Mouse (Mus musculus): ENCODE measurements at regions not wholly inside any gene's neighbourhood (a gene's known extent, or its start where the extent isn't known, plus 50 kb on each side); places are given as distances from the start of the nearest gene placed in this dataset.

DNA sequence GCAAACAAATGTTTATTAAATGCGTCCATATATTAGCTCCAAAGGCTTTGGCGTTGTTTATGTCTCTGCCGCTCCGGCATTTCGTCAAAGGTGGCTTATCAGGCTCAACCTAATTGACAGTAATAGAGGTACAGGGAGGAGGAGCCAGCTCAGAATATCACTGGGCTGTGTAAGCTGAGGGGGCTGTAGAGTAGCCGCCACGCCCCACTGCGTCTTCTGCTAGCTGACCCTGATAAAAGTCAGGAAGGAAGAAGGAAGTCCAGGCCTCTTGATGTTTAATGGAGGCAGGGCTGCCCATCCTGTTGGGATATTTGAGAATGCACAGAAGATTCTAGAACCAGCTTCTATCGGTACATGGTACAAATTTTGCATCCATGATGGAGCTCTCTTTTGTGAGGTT, 175.2 kb upstream of the Zfp507 start:
- DNase-seq (ENCODE audit: low read depth): no peak

DNA sequence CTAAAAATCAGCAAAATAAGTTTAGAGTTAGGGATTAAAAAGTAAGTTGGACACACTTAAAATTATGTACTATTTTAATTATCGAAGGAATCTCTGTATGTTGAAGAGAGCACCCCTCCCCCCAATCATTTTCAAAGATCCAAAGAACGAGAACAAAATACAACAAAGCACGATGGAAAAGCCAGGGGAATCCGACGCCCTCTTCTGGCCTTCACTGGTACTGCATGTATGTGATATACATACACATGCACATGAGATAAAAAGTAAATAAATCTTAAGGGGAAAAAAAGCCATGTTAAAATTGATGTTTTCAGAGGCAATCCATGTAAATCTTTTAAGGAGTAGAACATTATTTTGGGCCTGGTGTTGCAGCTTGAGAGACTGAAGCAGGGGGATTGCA, 155.9 kb upstream of the Zfp507 start:
- no peak for DNase-seq (ENCODE audit: low read depth)

DNA sequence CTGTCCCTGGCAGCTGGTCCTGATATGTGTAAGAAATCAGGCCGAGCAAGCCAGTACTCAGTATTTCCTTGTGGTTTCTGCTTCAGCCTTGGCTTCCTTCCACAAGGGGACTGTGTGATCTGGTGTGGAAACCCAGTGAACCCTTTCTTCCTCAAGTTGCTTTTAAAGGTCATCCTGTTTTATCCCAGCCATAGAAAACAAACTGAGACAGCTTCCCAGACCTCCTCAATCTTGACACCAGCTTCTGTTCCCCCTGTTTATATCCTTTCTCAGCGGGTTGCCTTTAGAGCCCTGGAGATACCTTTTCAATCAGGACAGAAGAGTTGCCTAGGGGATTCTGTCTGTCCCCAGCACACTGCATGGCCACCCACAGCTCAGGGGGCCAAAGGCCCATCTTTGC, 155.2 kb upstream of the Zfp507 start:
- DNase-seq (ENCODE audit: low read depth): no peak

DNA sequence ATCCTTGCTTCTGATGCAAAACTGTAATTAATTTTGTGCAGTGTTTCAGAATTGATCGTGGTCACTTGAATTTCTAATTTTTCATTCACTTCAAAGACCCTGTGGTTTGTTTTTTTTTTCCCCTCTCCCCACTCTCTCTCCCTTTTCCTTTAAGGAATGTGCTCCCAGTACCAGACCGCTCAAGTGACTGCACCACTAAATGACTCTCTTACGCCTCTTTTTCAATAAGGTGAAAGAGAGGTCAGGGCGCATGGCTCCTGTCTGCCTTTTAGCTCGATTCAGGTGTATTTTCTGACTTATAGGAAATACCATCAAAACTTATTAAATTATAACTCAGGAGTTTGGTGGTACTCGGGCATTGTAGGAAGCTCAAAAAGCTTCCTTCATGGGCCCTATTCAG, 146.0 kb upstream of the Zfp507 start:
- no peak for DNase-seq (ENCODE audit: low read depth)

DNA sequence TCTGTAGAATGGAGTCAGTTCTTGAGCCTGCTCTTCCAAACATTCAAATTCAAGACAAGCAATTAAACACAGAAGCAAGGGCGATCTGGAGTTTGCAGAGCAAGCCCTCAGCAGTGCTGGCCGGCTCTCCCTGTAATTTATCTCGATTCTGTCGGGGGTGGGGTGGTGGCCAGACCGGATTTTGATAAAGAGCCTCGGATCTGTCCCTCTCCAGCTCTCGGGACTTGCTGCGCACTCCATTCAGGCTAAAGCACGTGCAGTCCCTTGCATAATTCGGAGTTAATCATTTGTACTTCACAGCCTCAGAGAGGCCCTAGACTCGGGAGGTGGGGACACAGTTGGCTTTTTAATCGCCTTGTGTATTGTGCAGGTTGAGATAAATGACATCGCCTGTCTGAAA, 145.6 kb upstream of the Zfp507 start:
- no peak for DNase-seq (ENCODE audit: low read depth)

DNA sequence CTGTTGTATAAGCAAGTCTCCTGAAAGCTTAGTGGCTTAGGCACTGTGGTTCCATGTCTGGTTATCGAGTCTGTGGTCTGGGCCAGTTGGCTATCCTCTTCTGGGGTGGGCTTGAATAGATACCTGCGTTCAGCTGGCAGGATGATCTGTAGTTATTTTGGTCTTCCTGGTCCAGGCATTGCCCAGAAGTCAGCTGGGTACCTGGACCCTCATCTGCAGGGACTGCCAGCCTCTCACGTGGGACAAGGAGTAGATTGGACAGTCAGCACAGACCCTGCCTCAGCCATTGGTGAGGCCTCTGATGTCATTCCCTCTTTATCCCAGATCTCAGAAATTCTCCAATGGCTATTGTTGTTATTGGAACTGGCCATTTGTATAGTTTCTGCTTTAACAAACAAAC, 138.3 kb upstream of the Zfp507 start:
- no peak for DNase-seq (ENCODE audit: low read depth)

DNA sequence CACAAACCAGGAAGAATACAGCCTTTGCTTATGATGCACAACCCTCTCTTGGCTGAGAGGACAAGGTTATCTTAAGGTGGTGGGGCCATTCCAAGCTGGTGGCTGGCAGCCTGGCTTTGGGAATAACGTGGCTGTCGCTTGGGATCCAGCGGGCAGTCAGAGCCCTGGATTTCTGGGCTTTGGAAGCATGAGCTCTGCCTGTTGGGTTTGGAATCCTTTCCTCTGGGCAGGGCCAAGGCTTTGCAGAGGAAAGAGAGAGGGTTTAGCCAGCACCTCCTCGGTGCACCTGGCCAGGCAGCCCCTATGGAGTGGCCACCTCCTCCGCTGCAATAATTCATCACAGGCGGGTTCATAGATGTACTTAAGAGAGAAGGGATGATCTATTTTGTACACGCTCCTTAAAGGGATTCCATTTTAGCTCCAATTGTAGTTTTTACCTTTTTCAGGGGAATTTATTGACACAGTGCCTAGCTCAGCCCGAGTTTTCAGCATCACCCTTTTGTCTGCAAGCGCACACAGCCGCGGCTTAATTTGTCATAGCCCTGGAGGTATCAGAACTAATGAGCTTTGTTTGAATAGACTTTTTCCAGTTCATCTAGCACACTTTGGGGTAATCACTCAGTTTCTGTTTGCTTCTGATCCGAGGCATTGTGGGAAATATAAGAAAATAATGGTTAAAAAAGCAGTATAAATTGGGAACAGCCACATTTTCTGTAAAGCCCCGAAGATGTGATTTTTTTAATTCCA, 135.5 kb upstream of the Zfp507 start:
- no peak for DNase-seq (ENCODE audit: low read depth)

DNA sequence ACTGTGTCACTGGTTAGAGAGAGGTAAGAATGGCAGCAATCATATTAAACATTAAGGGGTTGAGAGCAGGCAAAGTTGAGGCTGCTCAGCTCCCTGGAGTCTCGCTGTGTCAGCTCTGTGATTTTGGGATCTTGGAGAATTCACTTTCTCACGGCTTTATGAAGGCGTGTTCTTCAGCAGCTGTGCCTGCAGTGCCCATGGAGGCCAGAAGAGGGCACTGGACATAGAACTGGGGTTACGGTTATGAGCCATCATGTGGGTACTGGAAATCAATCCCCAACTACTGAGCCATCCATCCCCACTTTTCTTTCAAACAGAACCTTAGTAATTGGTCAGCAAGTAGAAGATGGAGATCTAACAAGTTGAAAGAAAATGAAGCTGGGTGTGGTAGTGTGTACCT, 123.9 kb upstream of the Zfp507 start:
- DNase-seq (ENCODE audit: low read depth): no peak

DNA sequence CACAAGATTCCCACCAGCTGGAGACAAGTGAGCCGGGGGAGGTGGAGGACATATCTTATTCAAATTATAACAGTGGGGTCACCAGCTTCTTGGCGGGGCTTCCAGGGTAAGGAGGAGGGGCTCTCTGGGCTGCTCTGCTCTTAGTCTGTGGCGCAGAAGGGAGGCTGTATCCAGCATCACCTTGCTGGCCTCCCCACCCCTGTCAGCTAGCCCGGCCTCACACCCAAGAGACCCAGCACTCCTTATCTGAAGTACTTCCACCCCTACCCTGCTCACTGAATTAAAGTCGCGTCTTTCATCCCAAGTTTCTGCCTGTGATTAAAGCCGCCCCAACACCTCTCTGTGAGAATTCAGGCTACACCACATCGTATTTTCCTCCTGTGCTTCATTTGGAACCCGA, 119.8 kb upstream of the Zfp507 start:
- no peak for DNase-seq (ENCODE audit: low read depth)

DNA sequence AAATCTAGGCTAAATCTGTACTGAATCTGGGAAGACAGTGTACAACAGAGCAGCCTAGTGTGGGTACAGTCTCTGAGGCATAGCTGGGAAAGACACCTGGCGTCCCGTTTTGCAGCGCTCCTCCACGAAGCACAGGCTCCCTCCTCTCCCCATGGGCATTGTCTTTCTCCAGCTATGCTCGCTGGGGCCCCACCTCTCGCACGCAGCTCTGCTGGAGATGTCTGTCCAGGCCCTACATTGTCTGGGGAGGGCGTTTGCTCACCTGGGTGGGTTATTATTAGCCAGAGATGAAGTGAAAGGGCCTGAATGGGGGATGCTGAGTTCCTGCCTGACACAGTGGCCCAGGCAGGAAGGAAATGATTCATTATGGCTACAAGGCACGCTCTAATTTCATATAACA, 118.1 kb upstream of the Zfp507 start:
- DNase-seq (ENCODE audit: low read depth): no peak

DNA sequence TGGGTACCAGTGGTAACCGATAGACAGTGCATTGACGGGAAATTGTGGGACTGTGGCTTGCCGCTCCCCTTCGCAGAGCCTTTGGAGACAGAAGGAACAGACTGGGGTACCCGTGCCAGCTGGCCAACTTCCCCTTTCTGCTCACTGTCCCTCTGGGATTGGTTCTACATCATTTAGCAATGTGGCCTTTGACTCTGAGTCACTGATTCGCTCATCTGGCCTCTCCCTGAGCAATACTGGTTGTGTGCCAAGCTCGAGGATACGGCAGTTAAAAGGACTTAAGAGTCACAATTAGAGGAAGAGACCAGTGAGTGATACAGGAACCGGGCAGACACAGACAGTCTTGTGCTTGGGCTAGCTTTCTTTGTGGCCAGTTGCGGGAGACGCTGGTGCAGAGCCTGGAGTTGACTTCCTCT, 117.4 kb upstream of the Zfp507 start:
- peak; percentile 8 for DNase-seq (ENCODE audit: low read depth)

DNA sequence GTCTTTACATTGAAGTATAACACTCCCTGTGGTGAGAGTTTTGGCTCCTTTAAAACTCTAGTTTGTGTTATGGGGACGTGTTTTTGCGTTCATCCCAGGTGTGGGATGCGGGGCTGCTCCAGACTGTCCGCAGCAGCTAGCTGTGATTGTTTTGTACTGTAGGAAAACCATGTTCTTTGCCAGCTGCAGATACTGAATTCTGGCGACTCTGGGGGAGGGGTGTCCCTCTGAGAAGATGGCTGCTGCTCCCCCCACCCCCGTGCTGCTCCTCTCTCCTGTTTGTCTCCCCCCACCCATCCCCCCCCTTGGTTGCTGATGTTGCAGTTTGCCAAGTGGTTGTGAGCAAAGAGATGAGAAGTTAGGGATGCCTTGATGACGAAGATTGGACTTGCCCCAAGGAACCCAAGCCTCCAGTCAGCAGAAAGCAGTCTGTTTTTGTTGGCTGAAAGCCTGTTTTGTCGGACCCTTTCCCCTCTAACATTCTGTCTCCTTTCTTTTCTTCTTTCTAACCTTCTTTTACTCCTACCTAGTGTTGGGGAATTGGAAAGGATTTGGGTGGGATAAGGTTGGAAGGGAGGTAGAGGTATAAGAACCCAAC, 107.4 kb upstream of the Zfp507 start:
- no peak for DNase-seq (ENCODE audit: low read depth)

DNA sequence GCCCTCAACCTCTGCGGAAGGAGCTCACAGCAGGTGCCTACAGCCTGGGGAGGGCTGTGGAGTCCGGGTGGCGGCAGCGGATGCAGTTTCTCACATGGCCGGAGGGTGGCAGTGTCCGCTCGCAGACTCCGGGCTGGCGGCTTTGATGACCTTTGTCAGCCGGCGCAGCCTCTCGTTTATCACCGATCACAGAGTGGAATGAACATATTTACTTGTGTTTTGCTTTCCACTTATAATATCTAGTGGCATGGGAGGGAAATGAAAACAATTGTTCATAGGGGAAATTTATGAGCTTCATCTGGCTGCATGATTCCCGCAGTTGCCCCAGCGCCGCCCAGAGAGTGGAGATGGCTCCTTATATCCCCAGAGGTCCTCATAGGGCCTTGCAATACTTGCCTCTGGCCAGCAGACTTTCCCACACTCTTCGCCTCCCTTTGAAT, 99.2 kb upstream of the Zfp507 start:
- no peak for DNase-seq (ENCODE audit: low read depth)

DNA sequence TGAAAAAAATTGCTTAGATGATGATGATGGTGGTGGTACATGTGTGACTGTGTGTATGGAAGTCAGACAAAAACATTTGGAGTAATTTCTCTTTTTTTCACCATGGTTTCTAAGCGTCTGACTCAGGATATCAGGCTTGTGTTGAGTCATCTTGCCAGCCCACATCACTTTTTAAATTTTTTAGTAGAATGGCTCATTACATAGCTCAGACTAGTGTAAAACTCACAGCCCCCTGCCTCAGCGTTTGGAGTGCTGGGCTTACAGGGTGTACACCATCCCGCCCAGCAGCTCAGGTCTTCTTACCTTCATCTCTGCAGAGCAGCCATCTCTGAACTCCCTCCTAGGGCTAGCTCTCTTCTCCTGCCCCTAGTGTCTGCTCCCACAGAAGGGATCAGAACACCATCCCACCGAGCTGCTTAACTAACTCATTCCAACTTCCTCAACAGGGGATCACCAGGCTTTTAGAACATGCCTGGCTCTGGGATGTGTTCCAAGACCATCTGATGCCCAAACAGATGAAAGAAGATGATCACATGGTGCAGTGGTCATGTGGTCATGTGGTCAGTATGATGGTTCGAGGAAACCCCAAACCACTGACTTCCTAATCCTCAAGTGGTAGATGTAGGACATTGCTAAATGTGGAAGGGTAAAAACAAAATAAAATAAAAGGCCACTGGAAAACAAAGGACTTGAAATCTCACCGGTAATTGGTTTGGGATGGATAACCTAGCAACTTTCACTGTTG, 96.1 kb upstream of the Zfp507 start:
- DNase-seq (ENCODE audit: low read depth): no peak

DNA sequence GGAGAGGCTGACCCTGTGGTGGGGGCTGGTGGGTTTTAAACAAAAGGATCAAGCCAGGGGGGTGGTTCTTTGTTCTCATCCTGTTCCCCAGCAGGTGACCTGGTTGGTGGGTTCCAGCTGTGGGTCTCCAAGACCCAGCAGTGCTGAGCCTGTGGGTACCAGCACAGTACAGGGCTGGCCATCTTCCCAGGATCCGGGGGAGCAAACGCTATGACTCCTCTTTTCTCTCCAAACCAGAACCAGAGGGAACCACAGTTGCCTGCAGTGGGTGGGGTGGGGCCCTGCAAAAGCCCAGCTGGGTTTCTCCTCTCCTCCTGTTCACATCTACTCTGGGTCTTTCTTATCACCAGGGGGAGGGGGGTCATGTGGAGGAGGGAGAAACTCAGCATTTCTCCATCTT, 90.5 kb upstream of the Zfp507 start:
- DNase-seq (ENCODE audit: low read depth): no peak

DNA sequence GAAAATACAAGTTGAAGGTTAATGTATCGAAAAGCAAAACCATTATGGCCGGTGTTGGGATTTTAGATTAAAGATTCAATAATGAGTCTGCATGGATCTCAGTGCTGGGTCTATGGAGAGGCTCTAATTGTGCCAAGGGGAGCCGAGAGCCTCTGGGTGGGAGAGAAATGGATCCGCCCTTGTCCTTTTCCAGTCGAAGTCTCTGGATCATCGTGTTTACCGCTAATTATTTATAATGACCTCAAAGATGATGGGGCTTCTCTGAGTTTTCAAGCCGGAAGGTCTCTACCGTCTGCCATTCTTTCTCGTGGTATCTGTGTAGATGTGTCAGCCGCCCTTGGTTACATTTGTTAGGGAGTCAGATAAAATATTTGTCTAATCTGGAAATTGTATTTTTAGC, 83.2 kb upstream of the Zfp507 start:
- DNase-seq (ENCODE audit: low read depth): no peak

DNA sequence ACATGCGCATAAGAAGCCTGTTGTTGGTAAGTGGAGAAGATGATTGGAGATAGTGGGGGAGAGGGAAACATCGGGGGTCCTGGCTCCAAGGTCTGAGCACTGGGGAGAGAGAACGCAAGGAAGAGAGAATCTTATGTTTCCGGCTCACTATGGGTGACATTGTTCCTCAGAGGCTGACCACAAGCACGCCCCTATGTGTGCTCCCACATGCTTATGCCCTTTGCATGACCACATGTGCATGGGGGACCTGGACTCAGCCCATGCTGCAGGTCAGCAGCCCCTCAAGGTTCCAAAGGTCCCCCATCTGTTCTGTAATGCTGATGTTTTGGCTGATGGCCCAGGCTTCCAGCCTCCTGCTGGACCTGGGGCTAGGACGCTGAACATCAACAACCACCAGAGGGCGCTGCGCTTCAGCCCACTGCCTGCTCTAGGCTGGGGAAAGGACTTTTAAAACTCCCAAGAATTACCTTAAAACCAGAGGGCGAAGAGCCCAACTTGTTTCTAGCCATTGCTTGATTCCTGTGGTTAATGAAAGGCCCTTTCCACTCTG, 77.0 kb upstream of the Zfp507 start:
- peak; percentile 6 for DNase-seq (ENCODE audit: low read depth)

DNA sequence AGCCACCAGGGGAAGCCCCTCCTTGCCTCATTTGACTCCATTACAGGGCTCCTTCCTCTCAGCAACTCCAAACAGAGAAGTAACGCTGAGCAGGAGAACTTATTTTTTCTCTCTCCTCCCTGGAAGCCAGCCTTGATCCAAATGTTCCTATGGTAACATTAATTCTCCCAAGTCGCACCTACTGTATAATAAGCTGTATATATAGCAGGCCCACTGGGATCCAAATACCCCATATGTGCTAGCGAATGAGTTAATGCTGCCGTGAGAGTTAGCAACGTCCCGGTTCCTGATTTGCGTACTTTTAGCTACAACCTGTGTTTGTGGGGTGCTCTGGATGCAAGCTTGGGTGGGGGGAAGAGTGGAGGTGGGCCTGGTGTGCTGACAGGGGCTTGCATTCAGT, 75.4 kb upstream of the Zfp507 start:
- DNase-seq (ENCODE audit: low read depth): no peak

DNA sequence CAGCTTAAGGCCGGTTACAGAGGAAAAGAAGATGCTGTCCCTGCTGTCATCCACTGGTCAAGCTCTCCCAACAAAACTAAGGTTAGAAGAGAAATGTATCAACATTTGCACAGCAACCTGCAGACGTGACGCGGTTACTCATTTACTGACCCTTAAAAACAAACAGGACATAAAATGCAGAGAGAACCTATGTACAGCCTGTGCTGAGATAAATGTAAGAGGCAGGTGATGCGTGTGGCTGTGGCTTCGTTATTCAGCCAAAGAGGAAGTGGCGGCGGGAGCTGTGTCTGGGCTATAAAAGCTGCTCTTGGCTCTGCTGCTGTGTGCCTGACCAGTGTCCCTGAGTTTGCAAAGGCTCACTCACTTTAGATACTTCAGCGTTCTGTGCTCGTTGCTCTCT, 58.2 kb upstream of the Zfp507 start:
- DNase-seq (ENCODE audit: low read depth): no peak

DNA sequence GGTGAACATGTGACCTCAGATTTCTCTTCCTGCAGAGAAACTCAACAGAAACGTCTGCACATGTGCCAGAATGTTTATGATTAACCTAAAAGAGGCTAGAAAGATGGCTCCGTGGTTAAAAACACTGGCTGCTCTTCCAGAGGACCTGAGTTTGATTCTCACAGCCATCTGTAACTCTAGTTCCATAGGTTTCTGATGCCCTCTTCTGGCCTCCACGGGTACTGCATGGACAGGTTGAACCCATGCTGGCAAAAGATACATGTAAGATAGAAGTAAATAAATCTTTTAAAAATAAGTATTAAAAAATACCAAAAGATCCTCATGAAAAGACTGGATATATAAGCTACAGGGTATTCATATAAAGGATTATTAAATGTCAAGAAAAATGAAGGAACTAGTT, 56.8 kb upstream of the Zfp507 start:
- no peak for DNase-seq (ENCODE audit: low read depth)

DNA sequence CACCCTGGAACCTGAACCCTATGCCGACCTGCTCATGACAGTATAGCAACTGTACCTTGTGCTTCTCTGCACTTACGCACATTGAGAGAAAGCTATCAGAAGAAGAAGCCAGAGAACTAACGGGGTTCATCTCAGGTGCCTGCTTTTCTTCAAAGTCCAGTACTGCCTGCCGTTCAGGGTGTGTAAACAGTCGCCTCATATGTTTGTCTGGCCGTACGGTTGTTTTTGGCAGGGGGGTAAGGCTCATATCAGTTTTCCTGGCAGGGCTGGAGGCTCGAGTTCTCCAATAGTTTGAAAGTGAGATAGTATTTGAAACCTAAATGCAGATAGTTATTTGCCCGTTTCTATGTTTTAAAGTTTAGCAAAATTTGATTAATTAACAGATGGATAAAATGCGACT, 54.9 kb upstream of the Zfp507 start:
- DNase-seq (ENCODE audit: low read depth): no peak
